Mouse (Mus musculus) 416B (cell line): ENCODE measurements around the gene H2afy2.

Source experiments
- DNase-seq: peaks from one replicate; pipeline ENCODE4 v3.0.0; 2011; ENCODE audit warnings: low read depth

H2afy2 gene

GRCm38 (mm10) chr10:61784414-61784813 lies 467 bp upstream of the H2afy2 start:
- no peak for DNase-seq

- no peak for DNase-seq
These were observed 942 bp downstream of the H2afy2 start for GRCm38 (mm10) chr10:61782799-61783611.

GRCm38 (mm10) chr10:61781461-61782128 lies 2.4 kb downstream of the H2afy2 start:
- DNase-seq = no peak

- no peak for DNase-seq
These were observed 17.1 kb downstream of the H2afy2 start for GRCm38 (mm10) chr10:61766806-61767205.

GRCm38 (mm10) chr10:61765558-61765957 lies 18.4 kb downstream of the H2afy2 start:
- DNase-seq = no peak

GRCm38 (mm10) chr10:61764689-61765088 lies 19.3 kb downstream of the H2afy2 start:
- no peak for DNase-seq

- DNase-seq = no peak
These were observed 24.1 kb downstream of the H2afy2 start for GRCm38 (mm10) chr10:61759869-61760268.

GRCm38 (mm10) chr10:61758904-61759303 lies 25.0 kb downstream of the H2afy2 start:
- DNase-seq = no peak

GRCm38 (mm10) chr10:61757022-61757421 lies 26.9 kb downstream of the H2afy2 start:
- DNase-seq = no peak

GRCm38 (mm10) chr10:61753071-61753470 lies 30.9 kb downstream of the H2afy2 start:
- DNase-seq = no peak

- peak; percentile 90 for DNase-seq
These were observed 32.3 kb downstream of the H2afy2 start for GRCm38 (mm10) chr10:61751534-61752219.

GRCm38 (mm10) chr10:61750014-61750413 lies 33.9 kb downstream of the H2afy2 start:
- DNase-seq = no peak

GRCm38 (mm10) chr10:61747302-61747701 lies 36.6 kb downstream of the H2afy2 start:
- DNase-seq = no peak

GRCm38 (mm10) chr10:61745133-61745532 lies 38.8 kb downstream of the H2afy2 start:
- peak; percentile 55 for DNase-seq

GRCm38 (mm10) chr10:61742336-61742735 lies 41.6 kb downstream of the H2afy2 start:
- DNase-seq = no peak

- no peak for DNase-seq
These were observed 42.1 kb downstream of the H2afy2 start for GRCm38 (mm10) chr10:61741873-61742272.

GRCm38 (mm10) chr10:61741306-61741705 lies 42.6 kb downstream of the H2afy2 start:
- DNase-seq = no peak

- no peak for DNase-seq
These were observed 45.8 kb downstream of the H2afy2 start for GRCm38 (mm10) chr10:61738126-61738525.

GRCm38 (mm10) chr10:61737537-61737936 lies 46.4 kb downstream of the H2afy2 start:
- DNase-seq = no peak

- DNase-seq = no peak
These were observed 47.3 kb downstream of the H2afy2 start for GRCm38 (mm10) chr10:61736671-61737078.

GRCm38 (mm10) chr10:61734377-61734776 lies 49.6 kb downstream of the H2afy2 start:
- DNase-seq = peak; percentile 55

GRCm38 (mm10) chr10:61730171-61730570 lies 53.8 kb downstream of the H2afy2 start:
- no peak for DNase-seq

GRCm38 (mm10) chr10:61729181-61729580 lies 54.8 kb downstream of the H2afy2 start:
- no peak for DNase-seq
